Mouse (Mus musculus) G1E (cell line): ENCODE measurements at regions not wholly inside any gene's neighbourhood (a gene's known extent, or its start where the extent isn't known, plus 50 kb on each side); places are given as distances from the start of the nearest gene placed in this dataset.

Experiments used
- ATAC-seq: 2 replicates; pipeline ENCODE4 v1.8.0; 2016; ENCODE audit warnings: mild to moderate bottlenecking; ENCODE audit not compliant: insufficient number of reproducible peaks, poor library complexity, low FRiP score, severe bottlenecking; ENCODE audit errors: extremely low read depth
- DNase-seq: peaks from one replicate; pipeline ENCODE4 v3.0.0; 2012; ENCODE audit warnings: low spot score
- H3K27me3 ChIP-seq: 2 replicates; pipeline ENCODE4 v1.6.1; 2012; ENCODE audit warnings: mild to moderate bottlenecking, low read length, inconsistent platforms; ENCODE audit not compliant: insufficient read depth
- H3K36me3 ChIP-seq: replicated peaks from 2 replicates; pipeline ENCODE3; 2012; ENCODE audit warnings: mild to moderate bottlenecking, inconsistent platforms
- H3K4me1 ChIP-seq: 2 replicates; pipeline ENCODE4 v1.6.1; 2012; ENCODE audit warnings: low read depth, low read length, inconsistent platforms, mixed read lengths; ENCODE audit not compliant: insufficient read depth
- H3K4me3 ChIP-seq: 2 replicates; pipeline ENCODE4 v1.5.1; 2012; ENCODE audit warnings: low read depth, mild to moderate bottlenecking, inconsistent platforms, low read length, moderate library complexity, mixed read lengths
- H3K9me3 ChIP-seq: replicated peaks from 2 replicates; pipeline ENCODE4 v1.6.1; 2012; ENCODE audit warnings: inconsistent platforms
- CTCF ChIP-seq: IDR thresholded peaks from 2 replicates; pipeline ENCODE4 v1.5.1; 2012; ENCODE audit warnings: low read depth, low read length, inconsistent platforms, mixed read lengths
- GATA1 ChIP-seq: IDR thresholded peaks from 2 replicates; pipeline ENCODE4 v1.6.1; 2012; ENCODE audit warnings: borderline replicate concordance, low read length, inconsistent platforms, mixed read lengths
- GATA2 ChIP-seq: IDR thresholded peaks from 2 replicates; pipeline ENCODE4 v1.6.1; 2012; ENCODE audit warnings: low read depth, low read length, inconsistent platforms, borderline replicate concordance
- POLR2AphosphoS5 ChIP-seq: IDR thresholded peaks from 2 replicates; pipeline ENCODE4 v1.6.1; 2012; ENCODE audit warnings: low read depth, low read length, inconsistent platforms; ENCODE audit not compliant: insufficient replicate concordance
- TAL1 ChIP-seq: conservative IDR thresholded peaks from 2 replicates; pipeline ENCODE4 v1.6.1; 2012; ENCODE audit warnings: low read depth, low read length, inconsistent platforms, mixed read lengths

DNA sequence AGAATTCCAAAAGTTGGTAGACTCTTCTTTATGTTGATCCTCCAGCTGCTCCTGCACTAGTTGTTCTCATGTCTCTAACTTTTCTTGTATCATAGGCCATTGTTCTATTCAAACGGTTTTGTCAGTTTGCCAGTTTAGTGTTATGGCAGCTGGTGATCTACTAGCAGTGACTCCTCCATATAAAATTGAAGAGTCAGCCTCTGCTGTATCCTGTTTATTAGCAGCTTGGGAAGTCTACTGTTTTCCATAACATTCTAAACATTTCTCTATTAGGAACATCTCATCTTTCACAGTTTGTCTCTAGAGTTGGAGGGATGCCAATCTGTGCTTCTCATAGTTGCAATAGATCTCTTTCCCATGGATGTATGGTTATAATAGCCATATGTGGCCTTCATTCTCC is 58.6 kb downstream of the Drd1 start:
- Histone ChIP-seq H3K27me3 (no peaks in the 10 kb centered on the region), H3K9me3 (peaks cover 6% of the 10 kb centered on the region), H3K4me1 (no peaks in the 10 kb centered on the region), H3K4me3 (no peak overlapping the region), H3K36me3 (no peaks in the 10 kb centered on the region)
- DNase-seq: no peak
- TF ChIP-seq GATA2: no peak
- TF ChIP-seq POLR2AphosphoS5: no peak
- TF ChIP-seq CTCF: no peak
- no peak for ATAC-seq

GRCm38 (mm10) chr13:53992863-53993451 is 62.5 kb downstream of the Drd1 start:
- TF ChIP-seq TAL1: no peak
- TF ChIP-seq CTCF: no peak
- TF ChIP-seq GATA1: no peak
- Histone ChIP-seq H3K4me3 (no peak overlapping the region), H3K4me1 (no peaks in the 10 kb centered on the region), H3K9me3 (peaks cover 12% of the 10 kb centered on the region), H3K27me3 (no peaks in the 10 kb centered on the region), H3K36me3 (no peaks in the 10 kb centered on the region)
- DNase-seq (no peak), ATAC-seq (no peak)

DNA sequence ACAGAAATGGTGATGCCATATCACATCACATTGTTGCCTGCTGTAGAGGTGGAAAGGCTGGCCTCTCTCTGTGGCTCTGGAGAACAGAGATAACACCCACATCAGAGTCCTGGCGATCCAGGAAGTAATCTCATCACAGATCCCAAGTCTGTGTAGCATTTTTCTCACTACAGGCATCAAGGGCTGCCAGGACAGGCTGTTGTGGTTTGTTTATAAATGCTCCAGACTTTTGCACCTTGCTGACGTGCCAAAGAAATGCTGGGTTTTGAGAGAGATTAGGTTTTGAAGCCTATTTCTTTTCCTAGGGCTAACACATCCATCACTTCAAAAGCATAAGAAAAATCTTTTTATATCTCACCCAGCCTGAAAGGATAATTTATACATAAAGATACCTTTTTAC is 76.3 kb downstream of the Drd1 start:
- ATAC-seq: no peak
- Histone ChIP-seq H3K27me3 (no peaks in the 10 kb centered on the region), H3K4me3 (no peak overlapping the region)

DNA sequence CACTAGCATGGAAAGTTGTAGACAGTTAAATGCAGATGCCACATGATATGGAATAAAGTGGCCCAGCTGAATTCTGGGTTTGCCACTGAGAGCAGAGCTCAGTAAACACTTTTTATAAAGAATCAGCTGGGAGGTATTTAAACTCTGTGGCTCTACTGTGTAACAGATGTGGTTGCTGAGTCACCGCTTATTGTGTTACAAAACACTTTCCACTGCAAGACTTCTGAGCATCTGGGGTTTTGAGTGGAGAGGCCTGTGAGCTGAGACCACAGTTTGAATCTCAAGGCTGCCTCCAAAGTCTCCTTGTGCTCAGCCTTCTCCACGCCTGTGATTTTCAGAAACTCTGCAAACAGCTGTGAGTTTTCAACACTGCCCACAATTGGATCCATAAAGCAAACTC is 86.1 kb downstream of the Drd1 start:
- ATAC-seq (no peak), DNase-seq (no peak)
- Histone ChIP-seq H3K4me3 (no peak overlapping the region), H3K27me3 (no peaks in the 10 kb centered on the region), H3K36me3 (no peaks in the 10 kb centered on the region), H3K9me3 (peaks cover 55% of the 10 kb centered on the region), H3K4me1 (no peaks in the 10 kb centered on the region)
- TF ChIP-seq GATA1 (no peak), POLR2AphosphoS5 (no peak), GATA2 (no peak), TAL1 (no peak), CTCF (no peak)

More for the DNA sequence above, 76.3 kb downstream of the Drd1 start:
- no peak for TF ChIP-seq TAL1
- no peak for TF ChIP-seq CTCF
- no peak for TF ChIP-seq POLR2AphosphoS5
- no peak for TF ChIP-seq GATA1
- TF ChIP-seq GATA2: no peak
- Histone ChIP-seq H3K4me1 (no peaks in the 10 kb centered on the region), H3K36me3 (no peaks in the 10 kb centered on the region), H3K9me3 (peaks cover 24% of the 10 kb centered on the region)
- no peak for DNase-seq

DNA sequence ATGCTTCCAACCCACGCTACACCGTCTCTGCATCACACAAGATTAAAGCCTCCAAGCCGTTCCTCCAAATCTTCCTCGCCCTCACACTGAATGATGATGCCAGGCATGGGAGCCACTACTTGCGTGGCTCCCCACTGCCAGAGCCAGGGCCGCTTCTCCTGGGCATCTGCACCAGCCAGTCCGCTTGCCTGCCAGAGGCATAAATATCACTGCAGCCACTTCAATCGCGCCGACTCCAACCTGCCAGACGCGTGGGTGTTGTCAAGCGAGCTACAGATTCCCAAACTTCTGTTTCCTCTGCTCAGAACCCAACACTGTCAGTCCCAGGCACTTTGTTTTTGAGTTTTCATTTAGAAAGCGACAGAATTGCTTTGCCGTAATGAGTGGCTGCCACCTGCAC is 99.3 kb downstream of the Drd1 start:
- DNase-seq: no peak
- ATAC-seq: no peak
- Histone ChIP-seq H3K4me3 (no peak overlapping the region), H3K4me1 (no peaks in the 10 kb centered on the region), H3K9me3 (peaks cover 30% of the 10 kb centered on the region), H3K27me3 (no peaks in the 10 kb centered on the region), H3K36me3 (no peaks in the 10 kb centered on the region)
- TF ChIP-seq POLR2AphosphoS5 (no peak), TAL1 (no peak), CTCF (no peak), GATA1 (no peak), GATA2 (no peak)

GRCm38 (mm10) chr13:53948056-53948455 is 107.4 kb downstream of the Drd1 start:
- peaks cover 21% of the 10 kb centered on the region for H3K9me3 ChIP-seq
- no peaks in the 10 kb centered on the region for H3K36me3 ChIP-seq
- ATAC-seq (no peak), DNase-seq (no peak)
- no peaks in the 10 kb centered on the region for H3K27me3 ChIP-seq
- H3K4me3 ChIP-seq: no peak overlapping the region
- no peaks in the 10 kb centered on the region for H3K4me1 ChIP-seq
- TF ChIP-seq GATA2 (no peak), POLR2AphosphoS5 (no peak)

GRCm38 (mm10) chr13:53945681-53946080 is 109.8 kb downstream of the Drd1 start:
- no peak overlapping the region for H3K4me3 ChIP-seq
- H3K36me3 ChIP-seq: no peaks in the 10 kb centered on the region
- H3K9me3 ChIP-seq: peaks cover 25% of the 10 kb centered on the region
- no peaks in the 10 kb centered on the region for H3K4me1 ChIP-seq
- no peaks in the 10 kb centered on the region for H3K27me3 ChIP-seq
- TF ChIP-seq GATA2: no peak
- no peak for TF ChIP-seq POLR2AphosphoS5
- no peak for TF ChIP-seq TAL1
- TF ChIP-seq GATA1: no peak
- ATAC-seq: no peak
- no peak for DNase-seq
